Mouse (Mus musculus): Measurements from ENCODE around the gene Gm21454.
"Not testable (repeated sequence)": the region's sequence is repeated elsewhere in the genome, so short reads cannot be mapped to it uniquely, and the experiment has no call there.

Gene Gm21454

GRCm38 (mm10) chrY:13252091-13252490 is at the start of gene Gm21454, which contains the start of gene Gm21440:
Gene Gm21454 (plus strand): TSS chrY:13252442.
Gene Gm21440 (plus strand): TSS chrY:13252391.
- not testable (repeated sequence) for DNase-seq (ENCODE audit: inconsistent ontology term)

DNA sequence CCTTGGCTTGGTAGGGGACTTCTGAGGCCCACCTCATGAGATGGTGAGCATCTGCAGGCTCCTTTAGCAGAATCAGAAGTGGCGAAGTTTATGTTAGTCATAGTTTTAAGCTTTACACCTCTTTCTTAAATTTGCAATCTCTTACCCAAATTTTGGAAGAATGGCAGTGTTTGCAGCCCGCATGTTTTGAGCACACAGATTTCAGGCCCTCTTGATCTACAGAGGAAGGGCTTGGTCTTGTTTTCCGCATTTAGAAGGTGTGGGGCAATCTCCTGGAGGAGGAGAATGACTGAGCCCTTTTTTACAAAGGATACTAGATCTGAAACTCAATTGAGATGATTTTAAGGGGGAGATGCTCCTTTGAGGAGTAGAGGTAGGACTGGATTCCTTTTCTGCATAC is 28.4 kb upstream of the Gm21454 start, which contains the start of gene Gm21828:
Gm21828 (minus strand) TSS at position 101 of the 400 bp plus-strand sequence.
- not testable (repeated sequence) for DNase-seq (ENCODE audit: inconsistent ontology term)

DNA sequence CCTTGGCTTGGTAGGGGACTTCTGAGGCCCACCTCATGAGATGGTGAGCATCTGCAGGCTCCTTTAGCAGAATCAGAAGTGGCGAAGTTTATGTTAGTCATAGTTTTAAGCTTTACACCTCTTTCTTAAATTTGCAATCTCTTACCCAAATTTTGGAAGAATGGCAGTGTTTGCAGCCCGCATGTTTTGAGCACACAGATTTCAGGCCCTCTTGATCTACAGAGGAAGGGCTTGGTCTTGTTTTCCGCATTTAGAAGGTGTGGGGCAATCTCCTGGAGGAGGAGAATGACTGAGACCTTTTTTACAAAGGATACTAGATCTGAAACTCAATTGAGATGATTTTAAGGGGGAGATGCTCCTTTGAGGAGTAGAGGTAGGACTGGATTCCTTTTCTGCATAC is 96.7 kb downstream of the Gm21454 start, which contains the start of gene Gm21725:
Gm21725 (minus strand) TSS at position 101 of the 400 bp plus-strand sequence.
- DNase-seq (ENCODE audit: inconsistent ontology term), result not testable (repeated sequence)

Data from Muller cell, postnatal 12 days (primary cell).